Mouse (Mus musculus): ENCODE measurements around the gene Mfsd2b.
A peak's percentile ranks its signal among the peaks of the same experiment; 100 is the strongest.

Gene Mfsd2b

DNA sequence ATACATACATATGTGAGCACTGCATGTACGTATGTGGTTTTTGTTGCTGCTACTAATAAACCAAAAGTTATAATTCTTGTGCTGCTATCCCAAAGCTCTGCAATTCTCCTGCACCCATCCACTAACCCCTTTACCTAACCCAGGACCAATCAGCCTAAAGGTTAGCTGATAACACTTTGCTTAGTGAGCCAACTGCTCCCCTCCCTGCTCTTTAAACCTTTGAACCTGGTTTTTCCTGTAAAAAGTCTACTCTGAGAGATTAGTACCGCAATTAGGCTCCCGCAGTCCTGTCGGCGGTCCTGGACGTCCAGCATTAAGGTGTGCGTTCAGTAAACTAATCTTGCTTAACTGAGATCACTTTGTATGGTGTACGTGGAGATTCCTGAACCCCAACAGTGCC is 1.5 kb upstream of the Mfsd2b start:
- no peak for DNase-seq (ENCODE audit: low read depth in 1 of 2, low spot score in 2 of 2)

DNA sequence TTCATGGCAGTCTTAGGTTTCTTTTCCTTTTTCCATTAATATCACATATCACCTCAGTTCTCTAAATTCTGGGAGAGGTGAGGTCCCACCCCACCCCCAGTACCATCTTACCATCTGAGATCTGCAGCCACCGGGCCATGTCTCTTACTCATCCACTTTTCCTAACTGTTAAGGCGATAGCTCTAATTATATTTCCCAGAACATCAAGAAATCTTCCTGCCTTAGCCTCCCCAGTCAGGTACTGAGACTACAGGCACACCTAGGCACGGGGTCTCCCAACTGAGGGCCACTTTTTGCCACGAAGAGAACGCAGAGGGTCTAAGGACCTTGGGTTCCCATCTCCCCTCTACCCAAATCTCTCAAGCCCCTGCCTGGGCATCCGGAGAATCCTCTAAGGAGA is 628 bp downstream of the Mfsd2b start:
- DNase-seq (ENCODE audit: low read depth in 1 of 2, low spot score in 2 of 2) = no peak

GRCm38 (mm10) chr12:4872983-4873477 is 1.1 kb downstream of the Mfsd2b start:
- DNase-seq (ENCODE audit: low read depth in 1 of 2, low spot score in 2 of 2) = no peak

DNA sequence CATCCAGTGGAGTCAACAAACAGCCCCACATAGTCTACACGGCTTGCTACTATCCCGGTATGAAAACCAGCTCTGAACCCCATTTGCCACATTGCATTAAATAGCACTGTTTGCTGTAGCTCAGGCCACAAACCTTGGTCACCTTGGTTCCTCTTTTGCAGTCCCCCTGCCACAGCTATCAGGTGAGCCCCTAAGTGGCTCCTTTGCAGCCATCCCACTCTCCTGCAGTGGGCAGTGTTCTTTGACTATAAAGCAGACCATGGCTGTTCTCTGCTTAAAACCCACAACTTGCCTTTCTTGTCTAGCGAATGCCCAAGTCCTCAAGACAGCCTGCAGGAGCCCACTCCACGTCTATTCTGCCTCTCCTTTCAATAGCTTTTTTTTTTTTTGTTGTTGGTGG is 1.9 kb downstream of the Mfsd2b start:
- DNase-seq (ENCODE audit: low read depth in 1 of 2, low spot score in 2 of 2) = no peak

DNA sequence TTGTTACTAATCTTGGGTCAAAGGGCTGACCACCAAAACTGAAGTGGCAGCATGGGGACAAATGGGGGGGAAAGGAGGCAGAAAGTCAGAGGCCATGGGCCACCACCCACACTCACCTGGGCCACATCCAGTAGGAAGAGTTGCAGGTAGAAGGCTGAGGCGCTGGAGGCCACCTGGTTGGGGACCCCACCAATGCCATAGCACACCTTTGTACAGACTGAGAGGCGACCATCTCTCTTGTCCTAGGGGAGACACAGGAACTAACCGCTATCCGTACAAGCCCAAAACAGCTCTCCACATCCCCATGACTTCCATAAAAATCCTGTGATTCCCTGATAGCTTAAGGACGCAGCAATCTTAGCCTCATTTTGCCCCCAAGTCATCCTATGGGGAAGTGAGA is 2.9 kb downstream of the Mfsd2b start:
- no peak for DNase-seq (ENCODE audit: low read depth in 1 of 2, low spot score in 2 of 2)

DNA sequence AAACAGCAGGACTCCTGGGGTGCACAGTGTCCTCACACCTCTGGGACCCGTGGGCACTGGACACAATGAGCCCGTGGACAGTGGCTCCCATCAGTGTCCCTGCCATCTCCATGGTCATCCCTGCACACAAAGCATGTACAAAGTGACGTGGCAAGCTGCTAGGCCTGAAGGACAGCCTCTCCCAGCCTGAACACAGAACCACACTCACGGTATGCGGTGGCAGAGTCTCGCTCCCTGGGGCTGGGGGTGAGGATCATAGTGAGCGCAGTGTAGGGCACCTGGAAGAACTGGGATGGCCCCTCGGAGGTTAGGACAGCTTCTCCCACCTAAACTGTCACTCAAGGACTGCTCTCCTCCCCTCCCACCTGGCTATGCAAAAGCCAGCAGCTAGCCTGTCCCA is 5.2 kb downstream of the Mfsd2b start:
- DNase-seq (ENCODE audit: low read depth in 1 of 2, low spot score in 2 of 2) = no peak

- no peak for DNase-seq (ENCODE audit: low read depth in 1 of 2, low spot score in 2 of 2)
These were observed 9.8 kb downstream of the Mfsd2b start for GRCm38 (mm10) chr12:4864338-4864690.

- no peak for DNase-seq (ENCODE audit: low read depth in 1 of 2, low spot score in 2 of 2)
These were observed 10.4 kb downstream of the Mfsd2b start for GRCm38 (mm10) chr12:4863654-4864337.

DNA sequence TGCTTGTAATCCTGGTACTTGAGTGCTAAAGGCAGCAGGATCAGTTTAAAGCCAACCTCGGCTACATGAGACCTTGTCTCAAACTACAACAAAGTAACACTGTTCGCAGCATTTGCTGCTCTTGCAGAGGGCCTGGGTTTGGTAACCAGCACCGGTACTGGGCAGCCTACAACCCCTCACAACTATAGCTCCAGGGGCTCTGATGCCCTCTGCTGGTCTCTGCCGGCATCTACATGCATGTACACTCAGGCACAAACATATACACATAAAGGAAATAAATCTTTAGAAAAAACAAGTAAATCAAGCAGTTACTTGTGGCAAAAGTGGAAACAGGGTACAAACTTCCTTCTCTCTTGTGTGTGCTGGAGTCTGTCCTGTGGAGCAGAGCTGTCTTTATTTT is 11.5 kb downstream of the Mfsd2b start:
- DNase-seq (ENCODE audit: low read depth in 1 of 2, low spot score in 2 of 2) = no peak

- DNase-seq (ENCODE audit: low read depth in 1 of 2, low spot score in 2 of 2) = no peak
These were observed 14.8 kb downstream of the Mfsd2b start for GRCm38 (mm10) chr12:4859241-4859914.

GRCm38 (mm10) chr12:4856834-4857233 is 17.3 kb downstream of the Mfsd2b start:
- no peak for DNase-seq (ENCODE audit: low read depth in 1 of 2, low spot score in 2 of 2)

DNA sequence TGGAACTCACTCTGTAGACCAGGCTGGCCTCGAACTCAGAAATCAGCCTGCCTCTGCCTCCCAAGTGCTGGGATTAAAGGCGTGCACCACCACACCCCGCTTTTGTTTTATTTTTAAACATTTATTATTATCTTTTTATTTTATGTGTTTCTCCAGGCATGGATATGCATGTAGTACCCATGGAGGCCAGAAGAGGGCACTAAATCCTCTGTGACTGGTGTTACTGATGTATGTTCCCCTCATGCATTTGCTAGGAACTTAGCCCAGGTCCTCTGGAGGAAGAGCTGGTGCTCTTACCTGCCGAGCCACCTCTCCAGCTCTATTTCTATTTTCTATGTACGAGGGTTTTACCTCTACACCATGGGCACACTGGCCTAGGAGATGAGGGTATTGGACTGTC is 18.0 kb downstream of the Mfsd2b start:
- peak in 1 of 2 experiments; percentile 14 for DNase-seq (ENCODE audit: low read depth in 1 of 2, low spot score in 2 of 2)

DNA sequence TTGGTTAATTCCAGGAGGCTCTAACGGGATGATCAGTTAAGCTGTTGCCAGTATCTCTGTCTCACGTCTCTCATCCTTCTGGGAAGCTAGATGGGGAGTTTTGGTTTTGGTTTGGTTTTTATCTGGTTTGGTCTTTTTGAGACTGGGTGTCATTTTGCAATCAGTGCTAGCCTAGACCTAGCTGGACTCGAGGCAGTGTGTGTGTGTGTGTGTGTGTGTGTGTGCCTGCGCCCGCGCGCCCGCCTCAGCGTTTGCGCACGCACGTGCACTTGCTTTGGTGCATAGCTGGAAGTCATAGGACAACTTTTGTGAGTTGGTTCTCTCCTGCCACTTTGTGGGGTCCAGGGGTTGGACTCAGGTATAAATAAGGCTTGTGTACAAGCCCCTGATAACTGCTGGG is 30.4 kb downstream of the Mfsd2b start:
- DNase-seq (ENCODE audit: low read depth in 1 of 2, low spot score in 2 of 2) = no peak

DNA sequence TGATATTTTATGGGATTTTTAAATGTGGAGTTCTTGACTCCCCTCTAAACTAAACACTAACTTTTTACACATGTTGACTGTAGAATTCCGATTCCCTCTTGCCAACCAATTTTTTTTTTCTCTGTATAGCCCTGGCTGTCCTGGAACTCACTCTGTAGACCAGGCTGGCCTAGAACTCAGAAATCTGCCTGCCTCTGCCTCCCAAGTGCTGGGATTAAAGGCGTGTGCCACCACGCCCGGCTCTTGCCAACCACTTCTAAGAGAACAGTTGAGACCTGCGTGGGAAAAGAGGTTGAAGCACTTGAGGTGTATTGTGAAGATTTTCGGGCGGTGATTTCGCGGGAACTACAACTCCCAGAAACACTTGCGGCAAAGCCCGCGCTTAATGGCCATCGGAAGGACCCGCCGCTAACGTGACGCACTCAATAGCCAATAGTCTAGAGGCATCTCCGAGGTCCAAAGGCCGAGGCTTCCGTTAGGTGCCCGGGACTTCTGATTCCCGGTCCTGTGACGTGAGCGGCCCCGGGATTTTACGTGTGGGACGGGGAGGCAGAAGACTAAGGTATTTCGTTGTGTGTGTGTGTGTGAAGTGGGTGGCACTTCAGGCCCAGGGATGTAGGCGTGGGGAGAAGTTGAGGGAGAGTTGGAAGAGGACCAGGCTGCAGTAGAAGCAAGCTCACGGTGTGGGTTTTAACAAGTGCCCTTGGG is 31.1 kb downstream of the Mfsd2b start, which contains the start of gene Wdcp:
Gene Wdcp, plus strand, starts transcription at position 414 of the 708 bp plus-strand sequence.
- DNase-seq (ENCODE audit: low read depth in 1 of 2, low spot score in 2 of 2) = peak; percentile 46 to 73

DNA sequence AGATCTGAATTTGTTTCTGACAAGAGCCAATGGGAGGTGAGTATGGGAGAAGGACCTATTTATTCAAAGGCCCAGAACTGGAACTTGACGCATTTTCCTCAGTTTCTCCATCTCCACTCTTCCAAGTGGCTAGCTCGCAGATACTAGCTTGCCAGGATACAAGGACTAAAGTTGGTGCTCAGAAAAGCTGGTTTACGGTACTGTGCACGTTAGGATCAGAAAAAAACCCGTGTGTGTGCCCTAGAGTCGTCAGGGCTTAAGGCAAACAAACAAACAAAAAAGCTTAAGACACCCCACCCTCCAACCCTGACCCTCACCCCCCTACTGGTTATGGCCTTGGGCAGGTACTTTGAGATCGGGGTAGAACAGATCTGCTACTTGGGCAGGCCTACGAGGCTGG is 31.7 kb downstream of the Mfsd2b start:
- DNase-seq (ENCODE audit: low read depth in 1 of 2, low spot score in 2 of 2) = no peak

GRCm38 (mm10) chr12:4841392-4841887 is 32.7 kb downstream of the Mfsd2b start, which contains the start of gene Fkbp1b:
Gene Fkbp1b (minus strand): TSS chr12:4841591.
- no peak for DNase-seq (ENCODE audit: low read depth in 1 of 2, low spot score in 2 of 2)

DNA sequence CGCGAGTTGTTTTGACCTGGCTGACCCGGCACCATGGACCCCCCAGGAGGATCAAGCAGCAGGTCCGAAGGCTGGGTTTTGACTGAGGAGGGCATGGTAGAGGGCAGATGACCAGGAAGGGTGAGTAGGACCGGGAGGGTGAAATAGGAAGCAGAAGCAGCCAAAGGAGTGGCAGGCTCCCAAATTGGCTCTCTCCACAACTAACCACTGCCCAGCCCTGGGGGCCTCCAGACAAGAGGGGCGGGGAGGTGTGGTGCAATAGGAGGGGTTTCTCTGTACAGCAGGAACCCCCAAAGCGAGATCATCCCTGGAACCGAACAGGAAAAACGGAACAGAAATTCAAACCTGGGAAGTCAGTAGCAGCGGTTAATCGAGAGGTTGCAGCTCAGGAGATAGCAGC is 33.4 kb downstream of the Mfsd2b start:
- no peak for DNase-seq (ENCODE audit: low read depth in 1 of 2, low spot score in 2 of 2)

GRCm38 (mm10) chr12:4840010-4840409 is 34.1 kb downstream of the Mfsd2b start:
- peak; percentile 19 to 37 for DNase-seq (ENCODE audit: low read depth in 1 of 2, low spot score in 2 of 2)

GRCm38 (mm10) chr12:4836959-4837358 is 37.2 kb downstream of the Mfsd2b start:
- no peak for DNase-seq (ENCODE audit: low read depth in 1 of 2, low spot score in 2 of 2)

DNA sequence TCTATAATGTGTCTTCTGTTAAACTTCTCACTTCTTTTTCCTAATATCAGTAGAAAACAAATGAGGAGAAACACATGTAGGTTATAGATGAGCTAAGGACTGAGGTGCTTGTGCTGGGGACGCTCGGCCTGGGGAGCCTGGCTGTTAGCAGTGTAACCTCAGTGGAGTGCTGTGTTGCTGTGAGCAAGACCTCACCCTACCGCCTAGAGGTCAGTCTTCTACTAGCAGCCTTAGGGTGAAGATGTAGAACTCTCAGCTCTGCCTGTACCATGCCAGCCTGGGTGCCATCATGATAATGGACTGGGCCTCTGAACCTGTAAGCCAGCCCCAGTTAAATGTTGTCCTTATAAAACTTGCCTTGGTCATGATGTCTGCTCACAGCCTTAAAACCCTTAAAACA is 46.9 kb downstream of the Mfsd2b start:
- no peak for DNase-seq (ENCODE audit: low read depth in 1 of 2, low spot score in 2 of 2)

DNA sequence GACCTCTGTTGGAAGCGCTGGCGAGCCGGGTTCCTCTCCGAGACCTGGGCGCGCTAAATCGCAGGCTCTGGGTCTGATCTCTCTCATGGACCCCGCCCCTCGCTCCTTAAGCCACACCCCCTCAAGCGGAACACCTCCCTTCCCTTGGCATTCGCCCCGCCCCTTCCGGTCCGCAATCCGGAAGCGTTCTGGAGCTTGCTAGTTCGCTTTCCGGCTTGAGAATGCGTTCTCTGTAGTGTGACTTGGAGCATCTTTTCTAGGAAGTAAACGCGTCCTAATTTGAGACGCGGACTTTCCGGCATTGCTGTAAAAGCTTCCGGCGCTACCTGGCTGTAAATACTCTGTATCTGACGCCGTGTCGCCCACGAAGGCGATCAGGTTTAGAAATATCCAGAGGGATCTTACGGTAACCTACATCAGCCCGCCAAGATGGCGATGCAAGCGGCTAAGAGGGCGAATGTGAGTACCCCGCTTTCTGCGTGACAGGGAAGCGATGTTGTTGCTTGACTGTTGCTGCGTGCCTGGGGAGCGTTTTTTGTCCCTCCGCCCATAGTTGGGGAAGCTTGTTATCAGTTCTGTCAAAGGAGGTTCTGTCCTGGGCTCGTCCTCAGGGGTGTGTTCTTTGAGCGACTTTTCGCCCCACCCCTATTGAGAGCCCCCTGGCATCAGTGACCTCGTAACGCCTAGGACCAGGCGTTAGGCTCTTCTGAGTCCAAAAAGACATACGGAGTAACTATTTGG is 56.6 kb downstream of the Mfsd2b start, which contains the start of gene Sf3b6:
Gene Sf3b6, plus strand, starts transcription at position 184 of the 741 bp plus-strand sequence.
- DNase-seq (ENCODE audit: low read depth in 1 of 2, low spot score in 2 of 2) = peak; percentile 97 to 98
